Mouse (Mus musculus) G1E (cell line): ENCODE measurements around the gene Ginm1.

Experiments
- CTCF ChIP-seq: IDR thresholded peaks from 2 replicates; pipeline ENCODE4 v1.5.1; 2012; ENCODE audit warnings: low read depth, low read length, inconsistent platforms, mixed read lengths
- GATA2 ChIP-seq: IDR thresholded peaks from 2 replicates; pipeline ENCODE4 v1.6.1; 2012; ENCODE audit warnings: low read depth, low read length, inconsistent platforms, borderline replicate concordance
- POLR2AphosphoS5 ChIP-seq: IDR thresholded peaks from 2 replicates; pipeline ENCODE4 v1.6.1; 2012; ENCODE audit warnings: low read depth, low read length, inconsistent platforms; ENCODE audit not compliant: insufficient replicate concordance

DNA sequence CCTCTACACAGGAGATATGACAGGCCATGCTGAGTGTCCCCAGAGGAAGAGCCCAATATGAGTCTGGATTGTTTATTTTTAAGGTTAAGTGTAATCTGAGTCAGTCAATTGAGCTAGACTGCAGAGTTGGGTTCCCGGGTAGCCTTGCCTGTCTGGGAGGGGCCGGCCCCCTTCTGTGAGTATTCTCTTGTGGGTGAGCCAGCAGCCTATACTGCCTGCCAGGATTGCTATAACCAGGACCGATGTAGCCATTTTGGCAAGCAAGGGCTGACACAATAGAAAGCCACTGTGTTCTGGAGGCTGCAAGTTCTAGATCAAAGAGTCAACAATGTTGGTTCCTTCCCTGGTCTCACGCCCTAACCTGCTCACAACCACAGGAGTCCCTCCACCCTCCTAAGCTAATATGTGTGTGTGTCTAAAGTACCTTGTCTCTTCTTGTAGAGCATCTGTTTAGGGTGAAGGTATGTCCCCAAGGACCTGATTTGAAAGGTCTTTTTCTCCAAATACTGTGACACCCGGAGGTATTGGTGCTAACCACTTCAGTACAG is 46.3 kb upstream of the Ginm1 start:
- TF ChIP-seq CTCF, result no peak
- no peak for TF ChIP-seq GATA2
- no peak for TF ChIP-seq POLR2AphosphoS5
